Mouse (Mus musculus): ENCODE results near the gene Fnip2.

DNA sequence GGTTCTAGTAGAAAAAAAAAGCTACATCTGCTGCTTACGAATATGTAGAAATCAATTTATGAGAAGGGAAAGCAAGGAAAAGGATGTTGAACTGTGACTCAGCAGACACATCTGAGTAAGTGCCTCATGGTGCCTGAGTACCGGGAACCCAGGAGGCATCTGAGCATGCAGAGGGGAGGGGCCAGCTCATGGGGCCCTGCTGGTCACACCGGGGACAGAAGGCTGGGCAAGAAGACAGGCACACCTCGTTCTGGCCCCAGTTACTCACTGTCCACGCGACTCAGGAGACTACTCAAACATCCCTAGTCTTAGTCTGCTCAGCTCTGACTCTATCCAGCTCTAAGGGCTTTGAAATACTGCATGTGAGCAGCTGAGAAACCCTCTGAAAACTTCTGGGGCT, 25.0 kb downstream of the Fnip2 start:
- no peak for TF ChIP-seq CHD2 (IDR thresholded peaks at IDR 0.05; ENCODE audit: low read depth, low read length)
- TF ChIP-seq HCFC1 (IDR thresholded peaks at IDR 0.05; ENCODE audit: borderline replicate concordance, insufficient read depth, low read length), result no peak
- no peak for TF ChIP-seq ZNF384 (IDR thresholded peaks at IDR 0.05; ENCODE audit: low read depth, low read length)
- no peak for TF ChIP-seq ZC3H11A (IDR thresholded peaks at IDR 0.05; ENCODE audit: borderline replicate concordance, low read depth, low read length)
